Mouse (Mus musculus) embryonic facial prominence, embryonic 11.5 days (tissue): ENCODE measurements around the gene Slc25a10. TPM values are rescaled to one million over a fixed set of nuclear protein-coding genes. Genes with fewer than 3 reads are reported as not detected.

Experiments
- ATAC-seq: fragments of 200-750 bp; cut with Nextera tagmentation; replicated peaks from 2 replicates; pipeline ENCODE4 v1.8.0; 2017; ENCODE audit warnings: low read depth; ENCODE audit not compliant: insufficient number of reproducible peaks, low FRiP score, low TSS enrichment
- DNase-seq: peaks from one replicate; pipeline ENCODE4 v3.0.0-alpha.2; 2015; ENCODE audit warnings: low spot score
- H3K27ac ChIP-seq: fragments of 300-500 bp; sonication (generic); replicated peaks from 2 replicates; pipeline ENCODE4 v1.5.1; 2014; ENCODE audit warnings: mild to moderate bottlenecking, low read depth, low read length, control low read depth
- H3K27me3 ChIP-seq: fragments of 300-500 bp; sonication (generic); 2 replicates; pipeline ENCODE4 v1.6.1; 2014; ENCODE audit warnings: mild to moderate bottlenecking, low read length, moderate library complexity, mixed read lengths; ENCODE audit not compliant: control insufficient read depth, insufficient read depth
- H3K36me3 ChIP-seq: fragments of 300-500 bp; sonication (generic); replicated peaks from 2 replicates; pipeline ENCODE4 v1.6.1; 2014; ENCODE audit warnings: low read depth, mild to moderate bottlenecking, low read length, moderate library complexity, mixed read lengths; ENCODE audit not compliant: control insufficient read depth, insufficient read depth
- H3K4me1 ChIP-seq: fragments of 300-500 bp; sonication (generic); 2 replicates; pipeline ENCODE4 v1.6.1; 2014; ENCODE audit warnings: low read length, mixed read lengths; ENCODE audit not compliant: control insufficient read depth, insufficient read depth
- H3K4me2 ChIP-seq: fragments of 300-500 bp; sonication (generic); 2 replicates; pipeline ENCODE4 v1.6.1; 2014; ENCODE audit warnings: low read depth, mild to moderate bottlenecking, control low read depth, low read length, moderate library complexity
- H3K4me3 ChIP-seq: fragments of 300-500 bp; sonication (generic); 2 replicates; pipeline ENCODE4 v1.5.1; 2014; ENCODE audit warnings: low read depth, low read length, control low read depth
- H3K9ac ChIP-seq: fragments of 300-500 bp; sonication (generic); replicated peaks from 2 replicates; pipeline ENCODE4 v1.6.1; 2014; ENCODE audit warnings: mild to moderate bottlenecking, control low read depth, low read length
- H3K9me3 ChIP-seq: fragments of 300-500 bp; sonication (generic); replicated peaks from 2 replicates; pipeline ENCODE4 v1.6.1; 2016; ENCODE audit warnings: mild to moderate bottlenecking, low read length, inconsistent platforms, mixed read lengths; ENCODE audit not compliant: control insufficient read depth
- WGBS: fragments of 180-500 bp; shearing (Covaris S2); extraction: QIAGEN DNeasy Blood & Tissue Kit; methylation state at CpG from one replicate; pipeline ENCODE4 v1.1.7; 2014; 5-methylcytosine and 5-hydroxymethylcytosine counted together
- polyA plus RNA-seq: library from polyadenylated mRNA; unstranded; fragments of >200 nt; fragmentation: Nextera tagmentation; extraction: Ambion mirVana; gene quantifications from 2 replicates; pipeline ENCODE4 v1.2.1, GENCODE M21; 2014

The Slc25a10 gene
- polyA plus RNA-seq, 1 experiment from 2014 or later: 46.9 TPM

- Histone ChIP-seq H3K4me3 (no peak overlapping the region), H3K9me3 (no peaks in the 10 kb centered on the region), H3K4me2 (no peak overlapping the region), H3K9ac (no peak overlapping the region), H3K27me3 (no peaks in the 10 kb centered on the region), H3K36me3 (no peaks in the 10 kb centered on the region), H3K4me1 (no peaks in the 10 kb centered on the region), H3K27ac (no peak overlapping the region)
- DNase-seq (no peak), ATAC-seq (no peak)
- WGBS: 80% methylated on average over 4 of the region's 4 CpGs
Measured at GRCm38 (mm10) chr11:120517147-120517546, 25.5 kb downstream of the Slc25a10 start.

DNA sequence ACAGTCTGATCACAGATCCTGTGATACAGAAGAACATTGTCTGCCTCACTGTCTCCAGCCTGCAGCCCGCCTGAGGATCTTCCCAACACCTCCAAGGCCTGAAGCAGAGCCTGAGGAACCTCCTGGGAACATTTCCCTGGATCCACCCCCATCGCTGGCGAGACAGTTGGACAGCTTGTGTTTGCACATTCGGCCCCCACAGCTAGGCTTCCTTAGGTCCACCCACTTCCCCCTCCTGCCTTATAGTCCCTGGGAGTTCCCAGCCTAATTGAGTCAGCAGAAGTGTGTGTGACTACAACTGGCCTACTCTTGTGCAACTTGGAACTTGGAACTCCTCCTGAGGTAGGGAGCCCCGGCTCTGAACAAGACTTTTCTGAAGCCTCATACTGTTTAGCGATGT is 26.4 kb downstream of the Slc25a10 start:
- ATAC-seq (no peak), DNase-seq (no peak)
- Histone ChIP-seq H3K36me3 (no peaks in the 10 kb centered on the region), H3K4me2 (no peak overlapping the region), H3K27ac (no peak overlapping the region), H3K4me3 (no peak overlapping the region), H3K4me1 (no peaks in the 10 kb centered on the region), H3K9me3 (no peaks in the 10 kb centered on the region), H3K9ac (no peak overlapping the region), H3K27me3 (no peaks in the 10 kb centered on the region)
- 62% methylated on average over 6 of the region's 6 CpGs for WGBS

GRCm38 (mm10) chr11:120518558-120518957 is 26.9 kb downstream of the Slc25a10 start:
- Histone ChIP-seq H3K27me3 (no peaks in the 10 kb centered on the region), H3K4me2 (no peak overlapping the region), H3K4me3 (no peak overlapping the region), H3K4me1 (no peaks in the 10 kb centered on the region), H3K9ac (no peak overlapping the region), H3K9me3 (no peaks in the 10 kb centered on the region), H3K27ac (no peak overlapping the region), H3K36me3 (no peaks in the 10 kb centered on the region)
- 78% methylated on average over 6 of the region's 6 CpGs for WGBS
- ATAC-seq (no peak), DNase-seq (no peak)

GRCm38 (mm10) chr11:120519738-120520137 is 28.1 kb downstream of the Slc25a10 start:
- WGBS: 39% methylated on average over 9 of the region's 9 CpGs
- no peak overlapping the region for H3K4me2 ChIP-seq
- peak; percentile 42 for DNase-seq
- no peak overlapping the region for H3K27ac ChIP-seq
- no peak for ATAC-seq
- H3K27me3 ChIP-seq: no peaks in the 10 kb centered on the region
- H3K4me1 ChIP-seq: no peaks in the 10 kb centered on the region
- H3K36me3 ChIP-seq: no peaks in the 10 kb centered on the region
- H3K4me3 ChIP-seq: no peak overlapping the region
- no peak overlapping the region for H3K9ac ChIP-seq
- no peaks in the 10 kb centered on the region for H3K9me3 ChIP-seq

DNA sequence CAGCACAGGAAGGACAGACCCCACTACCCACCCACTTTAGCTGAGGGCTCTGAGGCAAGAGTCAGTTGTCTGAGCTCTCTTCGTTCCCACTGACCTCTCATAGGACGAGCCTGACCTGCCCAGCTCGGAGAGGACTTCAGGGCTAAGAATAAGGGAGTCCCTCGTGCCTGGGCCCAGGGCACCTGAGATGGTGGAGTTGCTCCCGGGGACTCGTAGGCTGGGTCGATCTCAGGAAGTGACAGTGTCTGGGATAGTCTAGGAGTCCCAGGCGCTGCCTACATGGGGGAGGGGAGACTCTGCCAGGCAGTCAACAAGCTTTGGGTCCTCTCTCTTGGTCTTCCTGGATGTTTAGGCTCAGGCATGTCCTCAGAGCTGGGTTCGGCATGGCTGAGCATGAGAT is 28.9 kb downstream of the Slc25a10 start:
- H3K4me1 ChIP-seq: no peaks in the 10 kb centered on the region
- H3K9me3 ChIP-seq: no peaks in the 10 kb centered on the region
- no peaks in the 10 kb centered on the region for H3K36me3 ChIP-seq
- H3K4me3 ChIP-seq: no peak overlapping the region
- H3K4me2 ChIP-seq: no peak overlapping the region
- no peak overlapping the region for H3K27ac ChIP-seq
- H3K27me3 ChIP-seq: no peaks in the 10 kb centered on the region
- no peak overlapping the region for H3K9ac ChIP-seq
- ATAC-seq: no peak
- 72% methylated on average over 9 of the region's 9 CpGs for WGBS
- no peak for DNase-seq

GRCm38 (mm10) chr11:120520967-120521540 is 29.4 kb downstream of the Slc25a10 start:
- H3K27ac ChIP-seq: no peak overlapping the region
- H3K9me3 ChIP-seq: no peaks in the 10 kb centered on the region
- WGBS: 85% methylated on average over 5 of the region's 5 CpGs
- no peaks in the 10 kb centered on the region for H3K36me3 ChIP-seq
- no peak overlapping the region for H3K4me2 ChIP-seq
- H3K4me3 ChIP-seq: no peak overlapping the region
- ATAC-seq: no peak
- H3K9ac ChIP-seq: no peak overlapping the region
- DNase-seq: no peak
- H3K27me3 ChIP-seq: no peaks in the 10 kb centered on the region
- H3K4me1 ChIP-seq: no peaks in the 10 kb centered on the region

- DNase-seq: no peak
- H3K4me3 ChIP-seq: no peak overlapping the region
- no peak overlapping the region for H3K27ac ChIP-seq
- no peaks in the 10 kb centered on the region for H3K9me3 ChIP-seq
- no peaks in the 10 kb centered on the region for H3K4me1 ChIP-seq
- 93% methylated on average over 8 of the region's 8 CpGs for WGBS
- no peak overlapping the region for H3K9ac ChIP-seq
- H3K27me3 ChIP-seq: no peaks in the 10 kb centered on the region
- ATAC-seq: no peak
- no peak overlapping the region for H3K4me2 ChIP-seq
- no peaks in the 10 kb centered on the region for H3K36me3 ChIP-seq
Measured at GRCm38 (mm10) chr11:120522581-120522980, 30.9 kb downstream of the Slc25a10 start.

DNA sequence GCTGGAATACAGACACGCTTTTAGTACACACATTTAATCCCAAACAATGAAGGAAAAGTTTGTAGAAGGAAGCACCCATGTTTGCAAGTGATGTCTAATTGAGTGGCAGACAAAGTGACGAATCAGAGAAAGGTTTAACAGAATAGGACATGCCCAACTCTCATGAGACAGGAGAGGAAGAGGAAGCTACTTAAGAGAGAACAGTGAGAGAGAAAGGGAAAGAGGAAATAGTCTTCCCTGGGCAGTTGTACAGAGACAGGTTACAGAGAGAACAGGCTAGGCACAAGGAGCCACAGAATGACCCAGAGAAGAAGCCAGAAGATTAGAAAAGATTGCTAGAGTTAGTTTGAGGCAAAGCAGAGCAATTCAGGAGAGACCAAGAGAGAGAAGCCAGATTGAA is 34.3 kb downstream of the Slc25a10 start:
- H3K27ac ChIP-seq: no peak overlapping the region
- no peaks in the 10 kb centered on the region for H3K9me3 ChIP-seq
- DNase-seq (no peak), ATAC-seq (no peak)
- H3K4me1 ChIP-seq: peaks cover 5% of the 10 kb centered on the region
- no peak overlapping the region for H3K9ac ChIP-seq
- H3K36me3 ChIP-seq: no peaks in the 10 kb centered on the region
- H3K4me2 ChIP-seq: no peak overlapping the region
- peaks cover 26% of the 10 kb centered on the region for H3K27me3 ChIP-seq
- no peak overlapping the region for H3K4me3 ChIP-seq
- 88% methylated on average over 2 of the region's 2 CpGs for WGBS
